Mouse (Mus musculus) v-Abl transformed pro-B cells (cell line): ENCODE results near the gene P2rx4.

ENCODE experiments used
- in situ Hi-C, 2 experiments: fragments of 400-800 bp; cut with MboI; formaldehyde crosslinking; loops; one replicate each; pipeline ENCODE4 v1.15.1; 2025; ENCODE audit not compliant: unreplicated experiment in 2 of 2

P2rx4 gene

DNA sequence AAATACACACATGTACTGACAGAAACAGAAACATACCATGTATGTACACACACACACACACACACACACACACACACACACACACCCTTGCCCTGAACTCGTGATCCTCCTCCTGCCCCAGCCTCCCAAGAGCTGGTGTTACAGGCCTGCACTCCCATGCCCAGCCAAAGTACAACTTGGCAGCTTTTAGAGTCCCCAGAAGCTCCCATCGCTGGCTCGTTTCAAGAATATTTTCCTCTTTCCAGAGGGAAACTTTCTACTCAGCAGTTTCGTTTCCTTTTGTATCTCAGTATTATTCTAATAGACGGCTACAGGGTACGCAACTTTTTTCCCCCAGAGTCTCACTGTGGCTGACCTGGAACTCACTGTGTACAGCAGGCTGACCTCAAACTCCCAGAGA is 5.2 kb upstream of the P2rx4 start:
- in situ Hi-C loops, result no loop called here

DNA sequence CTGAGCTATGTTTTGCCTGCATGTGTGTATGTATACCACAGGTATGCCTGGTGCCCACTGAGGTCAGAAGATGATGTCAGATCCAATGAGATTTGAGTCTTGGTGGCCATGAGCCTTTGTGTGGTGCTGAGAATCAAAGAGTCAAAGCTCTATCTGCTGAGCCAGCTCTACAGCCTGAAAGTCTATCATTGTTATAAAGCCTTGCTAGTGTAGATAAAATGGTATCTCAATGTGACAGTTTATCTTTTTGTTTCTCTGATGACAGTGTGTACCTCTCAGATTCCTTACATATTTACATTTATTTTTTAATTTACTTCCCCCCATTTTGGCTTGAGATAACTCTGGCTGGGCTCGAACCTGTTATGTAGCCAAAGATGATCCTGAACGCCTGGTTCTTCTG is 3.8 kb upstream of the P2rx4 start:
- in situ Hi-C loops, result no loop called here

DNA sequence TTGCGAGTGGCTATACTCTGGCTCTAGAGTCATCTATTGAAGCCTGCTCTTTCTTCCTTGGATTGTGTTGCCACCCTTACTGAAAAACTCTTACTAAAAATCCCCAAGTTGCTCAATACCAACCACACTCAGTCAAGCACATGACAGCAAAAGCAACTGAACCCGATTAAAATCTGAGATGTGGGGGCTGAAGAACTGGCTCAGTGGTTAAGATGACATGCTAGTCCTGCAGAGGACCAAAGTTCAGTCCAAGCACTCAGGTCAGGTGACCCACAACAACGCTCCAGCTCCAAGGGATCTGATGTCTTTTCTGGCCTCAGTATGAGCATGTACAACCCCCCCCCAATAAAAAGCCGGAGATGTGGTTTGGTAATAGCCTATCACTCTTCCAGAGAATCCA is 2.8 kb upstream of the P2rx4 start:
- in situ Hi-C loops, result no loop called here

DNA sequence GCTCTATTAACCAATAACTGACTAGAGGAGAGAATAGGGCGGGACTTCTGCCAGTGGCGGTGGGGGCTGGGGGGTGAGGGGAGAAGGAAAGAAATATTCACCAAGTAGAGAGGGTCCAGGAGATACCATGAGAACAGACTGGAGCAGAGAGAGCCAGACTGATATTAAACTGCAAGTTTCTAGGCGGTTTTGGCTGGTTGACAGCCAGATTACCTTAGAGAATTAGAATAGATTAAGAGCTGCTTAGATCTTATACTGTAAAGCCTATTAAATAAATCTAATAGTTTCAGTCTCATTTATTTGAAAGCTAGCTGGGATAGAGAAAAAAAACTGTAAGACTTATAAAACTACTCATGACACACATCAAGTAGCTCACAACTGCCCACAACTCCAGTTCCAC is 2.2 kb upstream of the P2rx4 start:
- in situ Hi-C loops, result no loop called here

DNA sequence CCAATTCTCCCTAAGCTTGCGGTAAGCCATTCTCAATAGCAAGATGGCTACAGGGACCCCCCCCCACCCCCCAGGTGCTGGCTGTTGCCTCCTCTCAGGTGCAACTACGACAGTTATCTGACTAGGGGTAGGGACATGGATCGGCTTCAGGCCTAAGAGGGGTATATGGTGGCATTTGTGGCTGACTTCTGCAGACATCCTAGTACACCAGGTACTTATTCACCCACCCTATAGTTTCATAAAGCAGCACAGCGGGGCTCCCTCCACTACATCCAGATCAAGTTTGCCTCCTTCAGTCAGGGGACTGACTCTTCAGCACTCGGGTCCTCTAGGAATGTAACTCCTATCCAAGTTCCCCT is 448 bp upstream of the P2rx4 start:
- in situ Hi-C loops, result no loop called here

DNA sequence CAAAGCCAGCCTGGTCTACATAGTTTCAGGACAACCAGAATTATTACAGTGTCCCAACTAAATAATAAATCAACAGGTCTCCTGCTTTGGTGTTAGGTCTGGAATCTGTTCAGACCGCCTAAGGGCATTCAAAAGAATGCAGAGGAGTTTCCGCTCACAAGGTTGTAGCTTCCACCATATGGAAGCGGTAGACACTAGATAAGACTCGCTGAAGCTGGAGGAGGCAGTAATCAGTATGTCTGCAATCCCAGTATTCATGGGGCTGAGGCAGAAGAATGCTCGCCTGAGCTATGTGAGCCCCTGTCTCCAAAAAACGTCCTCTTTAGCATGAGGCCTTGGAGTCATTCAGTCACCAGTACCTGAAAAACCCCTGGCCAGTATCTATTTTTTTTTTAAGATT is 1.5 kb downstream of the P2rx4 start:
- in situ Hi-C loops, result no loop called here

DNA sequence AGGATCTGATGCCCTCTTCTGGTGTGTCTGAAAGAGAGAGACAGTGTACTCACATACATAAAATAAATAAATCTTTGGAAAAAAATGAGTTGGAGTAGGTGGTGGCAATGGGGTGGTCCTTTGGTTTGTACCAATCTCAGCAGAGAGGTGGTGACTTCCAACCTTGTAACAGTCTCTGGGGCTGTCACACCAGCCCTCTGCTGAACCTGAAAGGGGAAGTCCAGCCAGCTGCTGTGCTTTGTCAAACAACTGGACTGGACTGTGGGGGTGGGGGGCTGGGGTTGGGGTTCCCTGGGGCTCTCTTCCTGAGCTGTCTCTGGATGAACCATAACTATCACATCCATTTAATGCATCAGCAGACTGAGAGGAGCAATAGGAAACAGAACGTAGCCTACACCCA is 8.4 kb downstream of the P2rx4 start:
- in situ Hi-C loops, result no loop called here

DNA sequence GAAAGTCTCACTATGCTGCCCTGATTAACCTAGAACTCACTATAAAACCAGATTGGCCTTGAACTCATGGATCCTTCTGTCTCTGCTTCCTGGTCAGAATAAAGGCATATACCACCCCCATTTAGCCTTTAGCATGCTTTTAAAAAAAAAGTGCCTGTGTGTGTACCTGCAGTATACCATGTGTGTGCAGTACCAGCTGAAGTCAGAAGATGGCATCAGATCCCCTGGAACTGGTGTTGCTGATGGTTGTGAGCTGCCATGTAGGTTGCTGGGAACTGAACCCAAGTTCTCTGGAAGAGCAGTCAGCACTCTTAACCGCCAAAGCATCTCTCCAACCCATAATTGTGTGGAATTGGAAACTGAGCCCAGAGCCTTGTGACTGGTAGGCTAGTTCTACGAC is 9.4 kb downstream of the P2rx4 start:
- in situ Hi-C loops, result no loop called here

DNA sequence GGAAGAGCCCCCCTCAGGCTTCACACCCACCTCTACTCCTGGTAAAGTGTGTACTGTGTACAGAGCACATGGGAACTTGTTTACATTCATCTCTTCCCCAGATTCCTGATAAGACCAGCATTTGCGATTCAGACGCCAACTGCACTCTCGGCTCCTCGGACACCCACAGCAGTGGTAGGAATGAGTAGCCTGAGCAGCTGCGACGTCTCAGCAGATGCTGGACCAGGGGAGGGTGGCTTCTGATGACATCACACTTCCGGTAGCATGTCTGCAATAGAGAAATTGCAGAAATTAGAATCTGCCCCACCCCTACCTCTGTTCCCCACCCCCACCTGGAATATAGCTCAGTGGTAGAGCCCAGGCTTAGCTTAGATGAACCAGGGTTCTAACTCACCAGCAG is 11.1 kb downstream of the P2rx4 start:
- in situ Hi-C loops, result no loop called here

DNA sequence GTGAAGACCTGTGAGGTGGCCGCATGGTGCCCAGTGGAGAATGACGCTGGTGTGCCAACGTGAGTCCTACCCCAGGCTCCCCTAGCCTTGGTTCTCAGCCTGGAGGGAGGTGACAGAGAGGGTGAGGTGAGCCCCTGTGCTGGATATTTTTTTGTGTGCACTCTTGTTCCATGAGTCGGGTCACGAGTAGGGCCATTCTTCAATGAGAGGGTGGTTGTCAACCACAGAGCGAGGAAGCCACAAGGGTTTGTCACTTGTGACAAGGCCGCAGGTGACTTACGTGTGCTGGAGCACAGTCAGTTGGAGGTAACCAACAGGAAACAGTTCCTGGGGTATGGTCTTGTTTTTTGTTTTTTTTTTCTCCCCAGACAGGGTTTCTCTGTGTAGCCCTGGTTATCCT is 11.8 kb downstream of the P2rx4 start:
- in situ Hi-C loops, result no loop called here

DNA sequence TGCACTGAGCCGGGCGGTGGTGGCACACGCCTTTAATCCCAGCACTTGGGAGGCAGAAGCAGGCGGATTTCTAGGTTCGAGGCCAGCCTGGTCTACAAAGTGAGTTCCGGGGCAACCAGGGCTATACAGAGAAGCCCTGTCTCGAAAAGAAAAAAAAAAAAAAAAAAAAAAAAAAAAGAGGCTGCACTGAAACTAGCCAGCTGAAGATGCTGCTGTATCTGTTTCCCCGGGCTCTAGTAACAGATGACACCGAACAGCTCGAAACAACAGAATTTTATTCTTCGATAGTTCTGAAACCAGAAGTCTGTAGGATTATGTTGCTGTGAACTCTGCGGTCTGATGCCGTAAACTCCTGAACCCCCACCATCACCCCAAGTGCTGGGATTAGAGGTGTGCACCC is 18.1 kb downstream of the P2rx4 start:
- in situ Hi-C loops, result loop anchor here (5.0 to 10.0 kb wide), 8 partner anchors 83 to 621 kb away; partner anchors contain the start of genes Myl2 (in 1 of the 2) and P2rx7 (in 1 of the 2)

DNA sequence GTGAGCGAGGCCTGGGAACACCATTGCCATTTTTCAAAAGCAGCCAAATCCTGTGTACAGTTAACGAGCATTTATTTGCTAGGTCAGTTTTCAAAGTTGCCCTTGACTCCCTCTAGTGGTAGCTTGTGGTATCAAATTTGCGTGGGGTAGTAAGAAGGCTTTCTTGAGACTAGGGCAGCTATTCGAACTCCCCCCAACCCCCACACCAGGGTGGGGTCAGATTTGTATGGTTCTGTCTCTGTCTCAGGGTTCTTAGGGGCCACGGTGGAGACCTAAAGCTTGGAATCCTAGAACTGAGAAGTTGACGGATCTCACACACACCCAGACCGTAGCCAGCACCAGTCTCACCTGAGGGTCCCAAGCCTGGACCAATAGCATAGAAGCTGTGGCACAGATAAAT is 18.7 kb downstream of the P2rx4 start:
- in situ Hi-C loops, result loop anchor here (5.0 to 10.0 kb wide), 8 partner anchors 84 to 621 kb away; partner anchors contain the start of genes Myl2 (in 1 of the 2) and P2rx7 (in 1 of the 2)

DNA sequence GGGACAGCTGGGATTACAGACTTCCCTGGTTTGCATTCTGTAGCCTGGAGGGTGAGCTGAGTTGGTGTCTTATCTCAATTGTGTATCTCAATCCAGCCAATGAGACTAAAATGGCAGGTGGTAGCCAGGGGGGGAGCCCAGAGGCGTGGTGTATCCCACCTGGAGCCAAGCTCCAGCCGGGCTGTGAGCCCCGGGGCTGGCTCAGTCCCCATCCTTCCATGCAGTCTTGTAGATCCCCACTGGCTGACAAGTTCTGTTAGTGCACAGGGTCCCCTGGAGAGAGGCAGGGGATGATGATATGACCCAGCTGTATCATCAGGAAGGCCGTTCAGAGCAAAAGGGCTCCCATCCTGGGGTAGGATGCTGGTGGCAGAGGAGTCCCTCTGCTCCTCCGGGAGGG is 19.3 kb downstream of the P2rx4 start:
- in situ Hi-C loops, result loop anchor here (5.0 to 10.0 kb wide), 8 partner anchors 84 to 622 kb away; partner anchors contain the start of genes Myl2 (in 1 of the 2) and P2rx7 (in 1 of the 2)

DNA sequence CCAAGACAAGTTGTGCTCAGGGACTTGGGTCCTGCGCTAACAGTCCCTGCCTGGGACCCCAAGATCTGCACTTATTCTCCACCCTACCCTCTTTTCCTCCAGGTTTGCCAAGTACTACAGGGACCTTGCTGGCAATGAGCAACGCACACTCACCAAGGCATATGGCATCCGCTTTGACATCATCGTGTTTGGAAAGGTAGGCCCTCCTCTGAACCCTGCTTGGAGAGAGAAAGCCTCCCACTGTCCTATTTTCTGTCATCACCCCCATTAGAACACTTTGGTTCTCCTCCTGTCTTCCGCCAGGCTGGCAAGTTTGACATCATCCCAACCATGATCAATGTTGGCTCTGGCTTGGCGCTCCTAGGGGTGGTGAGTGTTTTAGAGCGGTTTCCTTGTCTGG is 19.8 kb downstream of the P2rx4 start:
- in situ Hi-C loops, result loop anchor here (5.0 to 10.0 kb wide), 8 partner anchors 85 to 622 kb away; partner anchors contain the start of genes Myl2 (in 1 of the 2) and P2rx7 (in 1 of the 2)

DNA sequence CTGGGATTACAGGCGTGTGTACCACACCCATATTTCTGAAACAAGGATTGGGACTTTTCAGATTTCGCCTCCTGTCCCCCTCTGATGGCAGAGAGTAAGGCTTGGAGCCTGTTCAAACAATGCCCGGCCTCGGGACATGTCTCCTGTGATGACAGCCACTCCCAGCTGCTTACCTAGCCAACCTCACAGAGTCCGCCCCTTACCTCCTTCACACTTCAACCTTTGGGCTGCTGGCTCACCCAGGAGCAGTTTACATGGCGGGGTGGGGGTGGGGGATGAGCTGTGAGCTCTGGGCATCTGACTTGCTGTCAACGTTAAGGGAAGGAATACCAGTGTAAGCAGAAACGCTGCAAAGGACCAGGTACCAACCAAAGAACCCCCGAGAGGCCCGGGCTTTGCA is 23.4 kb downstream of the P2rx4 start:
- in situ Hi-C loops, result no loop called here

DNA sequence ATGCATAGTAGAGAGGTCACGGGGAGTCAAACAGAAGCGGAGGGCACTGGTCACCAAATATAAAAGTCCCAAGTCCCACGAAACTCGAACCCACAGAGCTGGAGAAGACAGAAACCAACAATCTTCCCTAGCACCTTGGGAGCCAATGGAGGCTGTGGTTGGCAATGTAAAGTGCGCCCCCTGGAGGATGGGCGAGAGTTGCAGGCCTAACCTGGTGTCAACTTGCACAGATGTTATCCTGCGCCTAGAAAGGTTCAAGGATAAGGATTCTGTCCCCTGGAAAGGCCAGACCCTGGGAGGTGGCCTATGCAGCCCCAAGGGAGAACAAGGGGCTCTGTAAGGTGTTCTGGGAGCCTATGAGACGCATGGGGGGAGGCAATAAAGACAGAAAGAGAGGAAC is 24.0 kb downstream of the P2rx4 start:
- in situ Hi-C loops, result no loop called here

DNA sequence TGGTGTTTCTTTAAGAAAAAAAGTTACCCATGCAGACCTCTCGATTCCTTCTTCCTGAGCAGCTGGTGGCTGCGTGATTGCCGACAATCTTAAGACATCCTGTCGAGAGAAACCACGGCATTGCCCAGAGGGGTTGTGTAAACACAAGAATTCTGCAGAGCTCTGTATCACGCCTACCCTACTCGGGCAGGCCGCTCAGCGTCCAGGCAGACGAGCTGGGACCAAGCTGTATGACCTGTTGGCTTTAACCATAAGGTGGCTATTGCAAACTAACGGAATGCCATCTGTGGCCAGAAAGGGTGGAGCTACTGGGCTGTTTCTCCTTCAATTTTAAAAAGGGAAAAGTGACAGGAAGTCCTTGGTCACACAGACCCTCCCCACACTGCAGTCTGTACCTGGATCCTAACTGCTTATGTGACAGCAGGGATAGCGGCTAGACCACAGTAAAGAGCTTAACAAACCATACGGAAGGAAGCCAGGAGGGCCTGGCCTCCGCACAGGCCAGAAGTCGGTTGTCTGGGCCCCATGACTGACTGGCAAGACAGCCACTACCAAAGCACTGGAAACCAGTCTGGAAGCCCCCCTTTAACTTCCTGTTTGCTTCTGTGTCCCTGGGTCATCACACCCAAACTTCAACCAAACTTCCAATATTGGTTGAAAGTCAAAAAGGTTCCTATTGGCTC is 24.8 kb downstream of the P2rx4 start:
- in situ Hi-C loops, result no loop called here

DNA sequence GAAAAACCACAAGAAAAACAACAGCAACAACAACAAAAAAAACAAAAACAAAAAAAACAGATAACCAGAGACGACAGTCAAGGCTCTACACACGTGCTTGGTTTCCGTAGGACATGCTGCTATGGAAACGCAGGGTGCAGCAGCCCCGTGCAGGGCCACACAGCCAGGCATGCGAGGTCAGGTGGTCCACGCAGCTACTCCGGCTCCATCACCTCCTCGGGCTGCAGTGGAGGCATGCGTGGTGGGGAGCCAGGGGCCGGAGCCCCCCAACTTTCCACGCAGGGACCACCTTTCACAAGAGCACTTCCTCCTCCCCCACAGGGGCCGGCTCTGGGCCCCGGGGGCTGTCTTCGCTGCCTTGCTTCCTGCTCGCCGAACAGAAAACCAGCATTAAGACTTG is 26.5 kb downstream of the P2rx4 start:
- in situ Hi-C loops, result no loop called here

DNA sequence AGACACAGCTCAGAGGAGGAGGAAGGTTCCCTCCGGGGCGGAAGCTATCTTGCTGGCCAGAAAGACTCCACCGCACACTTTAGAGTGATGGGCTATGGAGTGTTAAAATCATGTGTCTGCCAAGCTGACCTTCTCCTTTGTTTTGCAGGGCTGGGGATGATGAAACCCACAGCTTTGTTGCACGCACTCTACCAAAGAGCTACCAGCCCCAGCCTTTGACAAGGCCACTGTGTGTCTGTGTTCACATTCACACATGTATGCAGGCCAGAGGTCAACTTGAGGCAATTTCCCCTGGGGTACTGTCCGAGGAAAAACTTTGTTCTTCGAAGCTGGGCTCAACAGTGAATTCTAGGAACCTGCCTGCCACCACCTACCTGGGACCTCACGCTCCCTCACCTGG is 28.5 kb downstream of the P2rx4 start:
- in situ Hi-C loops, result loop anchor here in 1 of 2 experiments (5.0 kb wide), 1 partner anchor 41 kb away; the partner anchor contains the start of gene Camkk2

DNA sequence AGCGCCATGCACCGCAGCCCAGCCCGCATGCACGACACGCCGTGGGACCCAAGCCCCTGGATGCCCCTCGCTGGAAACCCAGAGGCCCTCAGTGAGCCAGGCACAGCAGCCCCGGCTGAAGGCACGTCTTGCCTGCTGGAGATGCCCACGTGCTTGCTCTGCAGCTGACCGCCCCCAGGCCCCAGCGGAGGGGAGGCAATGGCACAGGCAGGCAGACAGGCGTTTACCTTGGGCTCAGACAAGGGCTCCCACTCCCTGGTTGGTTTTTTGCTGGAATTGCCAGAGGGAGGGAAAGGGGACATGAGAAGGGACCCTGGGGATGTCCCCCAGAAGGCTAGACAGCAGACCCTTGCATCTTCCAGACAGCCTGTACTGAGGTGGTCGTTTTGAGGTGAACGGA is 29.4 kb downstream of the P2rx4 start:
- in situ Hi-C loops, result loop anchor here in 1 of 2 experiments (5.0 kb wide), 1 partner anchor 41 kb away; the partner anchor contains the start of gene Camkk2

DNA sequence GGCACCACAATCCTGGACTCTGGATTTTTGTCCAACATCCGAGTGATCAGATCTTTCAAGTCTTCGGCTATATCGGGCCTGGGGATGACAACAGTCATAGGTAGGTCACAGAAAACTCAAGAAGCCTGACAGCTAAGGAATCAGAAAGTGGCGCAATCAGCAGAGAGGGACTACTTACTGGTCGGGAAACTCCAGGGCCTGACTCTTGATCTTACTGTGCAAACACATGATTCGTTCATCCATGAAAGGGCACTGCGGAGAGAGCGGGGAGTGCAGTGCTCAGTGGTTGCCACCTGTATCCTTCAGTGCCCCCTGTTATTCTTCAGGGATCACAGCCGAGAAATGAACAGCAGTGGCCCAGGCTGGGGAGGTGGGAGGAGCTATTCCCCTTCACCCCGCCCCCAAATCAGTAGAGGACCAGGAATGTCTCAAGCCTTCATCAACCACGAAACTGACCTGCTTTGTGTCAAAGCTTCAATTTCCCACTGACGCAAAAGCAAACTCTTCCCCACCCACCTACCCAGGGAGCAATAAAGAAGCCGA is 36.6 kb downstream of the P2rx4 start:
- in situ Hi-C loops, result no loop called here

DNA sequence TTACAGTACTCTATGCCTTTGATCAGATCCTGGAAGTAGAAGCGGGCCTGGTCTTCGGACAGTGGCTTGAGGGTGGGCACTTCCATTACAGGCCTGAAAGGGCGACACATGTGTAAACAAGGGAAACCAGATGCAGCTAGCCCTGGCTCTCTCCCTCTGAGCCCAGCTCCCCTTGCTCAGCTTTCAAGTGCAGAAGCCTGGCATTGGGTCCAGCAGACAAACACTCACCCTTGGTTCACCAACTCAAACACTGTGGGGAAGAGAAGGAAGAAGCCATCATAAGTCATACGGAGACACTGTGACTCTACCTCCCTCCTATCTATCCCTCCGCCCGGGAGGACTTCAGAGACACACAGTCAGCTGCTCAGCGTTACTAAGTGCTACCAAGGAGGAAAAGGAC is 40.6 kb downstream of the P2rx4 start:
- in situ Hi-C loops, result no loop called here
